Mouse (Mus musculus) kidney, embryonic 15.5 days (tissue): ENCODE measurements at regions not wholly inside any gene's neighbourhood (a gene's known extent, or its start where the extent isn't known, plus 50 kb on each side); places are given as distances from the start of the nearest gene placed in this dataset.

ENCODE experiments used
- ATAC-seq: fragments of 200-750 bp; cut with Nextera tagmentation; replicated peaks from 2 replicates; pipeline ENCODE4 v1.8.0; 2017; ENCODE audit warnings: moderate TSS enrichment; ENCODE audit not compliant: low FRiP score
- H3K27ac ChIP-seq: fragments of 300-500 bp; sonication (generic); 2 replicates; pipeline ENCODE4 v1.5.1; 2015; ENCODE audit warnings: mild to moderate bottlenecking, inconsistent platforms
- H3K27me3 ChIP-seq: fragments of 300-500 bp; sonication (generic); 2 replicates; pipeline ENCODE4 v1.6.1; 2015; ENCODE audit warnings: inconsistent platforms
- H3K36me3 ChIP-seq: fragments of 300-500 bp; sonication (generic); 2 replicates; pipeline ENCODE4 v1.6.1; 2015; ENCODE audit warnings: inconsistent platforms
- H3K4me1 ChIP-seq: fragments of 300-500 bp; sonication (generic); 2 replicates; pipeline ENCODE4 v1.6.1; 2015; ENCODE audit warnings: inconsistent platforms
- H3K4me2 ChIP-seq: fragments of 300-500 bp; sonication (generic); 2 replicates; pipeline ENCODE4 v1.6.1; 2015; ENCODE audit warnings: moderate library complexity, mild to moderate bottlenecking, inconsistent platforms
- H3K4me3 ChIP-seq: fragments of 300-500 bp; sonication (generic); replicated peaks from 2 replicates; pipeline ENCODE4 v1.5.1; 2015; ENCODE audit warnings: mild to moderate bottlenecking, inconsistent platforms
- H3K9ac ChIP-seq: fragments of 300-500 bp; sonication (generic); 2 replicates; pipeline ENCODE4 v1.6.1; 2015; ENCODE audit warnings: mild to moderate bottlenecking, inconsistent platforms
- H3K9me3 ChIP-seq: fragments of 300-500 bp; sonication (generic); replicated peaks from 2 replicates; pipeline ENCODE4 v1.6.1; 2016; ENCODE audit warnings: inconsistent platforms
- WGBS: fragments of 180-500 bp; shearing (Covaris S2); methylation state at CpG from one replicate; pipeline ENCODE4 v1.1.7; 2015; ENCODE audit warnings: mixed read lengths; 5-methylcytosine and 5-hydroxymethylcytosine counted together

DNA sequence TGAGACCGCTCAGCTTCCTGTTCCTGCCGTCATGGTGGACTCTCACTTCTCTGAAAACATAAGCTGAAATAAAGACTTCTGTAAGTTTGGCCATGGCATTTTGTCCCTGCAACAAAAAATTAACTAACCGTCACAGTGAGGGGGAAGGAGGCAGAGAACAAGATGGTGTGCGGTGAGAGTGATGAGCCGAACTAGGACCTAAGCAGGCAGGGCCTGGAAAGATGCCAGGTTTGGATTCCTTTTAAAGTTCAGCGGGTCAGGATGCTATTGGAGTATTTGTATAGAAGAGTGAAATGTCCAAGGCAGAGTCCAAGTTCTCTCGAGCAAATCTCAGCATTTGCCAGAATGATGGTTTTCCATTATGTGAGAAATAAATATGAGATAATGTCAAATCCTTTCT, 312.3 kb downstream of the Gm49356 start:
- Histone ChIP-seq H3K4me2 (no peak overlapping the region), H3K4me1 (peaks cover 39% of the 10 kb centered on the region), H3K36me3 (no peaks in the 10 kb centered on the region), H3K4me3 (no peak overlapping the region), H3K27ac (no peak overlapping the region), H3K9me3 (no peaks in the 10 kb centered on the region), H3K9ac (no peak overlapping the region), H3K27me3 (no peaks in the 10 kb centered on the region)
- ATAC-seq, result no peak
- 71% methylated on average over 7 of the region's 7 CpGs for WGBS

GRCm38 (mm10) chr15:59201894-59202670, 313.0 kb downstream of the Gm49356 start:
- 80% methylated on average over 19 of the region's 19 CpGs for WGBS

GRCm38 (mm10) chr15:59203097-59203849, 314.2 kb downstream of the Gm49356 start:
- Histone ChIP-seq H3K27ac (no peak overlapping the region), H3K4me3 (no peak overlapping the region), H3K36me3 (no peaks in the 10 kb centered on the region), H3K9ac (no peak overlapping the region), H3K4me2 (peak overlapping the region; percentile 28; the same call in 1 of the 2 replicates), H3K4me1 (peaks cover 21% of the 10 kb centered on the region), H3K27me3 (no peaks in the 10 kb centered on the region), H3K9me3 (no peaks in the 10 kb centered on the region)
- no peak for ATAC-seq
- 54% methylated on average over 17 of the region's 17 CpGs for WGBS

More at GRCm38 (mm10) chr15:59201894-59202670, 313.0 kb downstream of the Gm49356 start:
- H3K4me1 ChIP-seq, result peaks cover 33% of the 10 kb centered on the region
- H3K4me2 ChIP-seq, result no peak overlapping the region
- H3K36me3 ChIP-seq, result no peaks in the 10 kb centered on the region
- no peaks in the 10 kb centered on the region for H3K9me3 ChIP-seq
- no peak overlapping the region for H3K9ac ChIP-seq
- H3K27me3 ChIP-seq, result no peaks in the 10 kb centered on the region
- no peak for ATAC-seq
- no peak overlapping the region for H3K27ac ChIP-seq
- no peak overlapping the region for H3K4me3 ChIP-seq

DNA sequence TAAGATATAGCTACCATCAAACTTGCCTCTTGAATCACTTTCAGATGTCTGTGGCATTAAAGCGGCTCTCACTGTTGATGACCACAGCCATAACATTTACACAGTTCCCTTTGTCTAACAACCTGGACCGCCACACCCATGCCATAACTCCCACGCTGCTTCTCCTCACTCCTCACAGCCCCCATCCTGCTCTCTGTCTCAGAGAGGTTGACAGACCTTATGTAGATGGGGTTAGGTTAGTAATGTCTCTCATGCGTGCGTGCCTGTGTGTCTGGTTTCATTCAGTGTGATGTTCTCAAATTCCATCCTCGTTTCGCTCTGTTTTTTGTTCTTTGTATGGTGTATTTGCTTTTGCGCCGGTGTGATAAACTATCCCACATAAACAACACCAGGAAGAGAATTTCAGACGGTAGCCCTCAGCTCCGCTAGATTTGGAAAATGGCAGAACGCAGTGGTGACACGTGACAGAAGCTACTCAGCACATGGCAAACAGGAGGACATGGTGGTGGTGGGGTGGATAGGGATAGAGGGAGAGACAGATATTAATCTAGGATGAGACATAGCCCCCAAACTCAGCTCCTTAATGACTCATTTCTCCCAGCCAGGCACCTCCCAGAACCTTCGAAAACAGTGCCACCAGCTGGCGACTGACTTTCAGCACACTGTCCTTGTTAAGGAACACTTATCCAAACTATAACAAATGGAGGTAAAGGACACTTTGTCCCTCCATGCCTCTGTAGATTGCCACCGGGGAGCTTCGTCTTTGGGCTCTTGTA, 314.9 kb downstream of the Gm49356 start:
- Histone ChIP-seq H3K9me3 (no peaks in the 10 kb centered on the region), H3K36me3 (no peaks in the 10 kb centered on the region), H3K4me1 (peaks cover 17% of the 10 kb centered on the region), H3K4me2 (peak overlapping the region; percentile 28), H3K9ac (no peak overlapping the region), H3K27ac (no peak overlapping the region), H3K27me3 (no peaks in the 10 kb centered on the region), H3K4me3 (no peak overlapping the region)
- 52% methylated on average over 17 of the region's 17 CpGs for WGBS
- peak; percentile 64; the same call in 1 of the 2 replicates for ATAC-seq

DNA sequence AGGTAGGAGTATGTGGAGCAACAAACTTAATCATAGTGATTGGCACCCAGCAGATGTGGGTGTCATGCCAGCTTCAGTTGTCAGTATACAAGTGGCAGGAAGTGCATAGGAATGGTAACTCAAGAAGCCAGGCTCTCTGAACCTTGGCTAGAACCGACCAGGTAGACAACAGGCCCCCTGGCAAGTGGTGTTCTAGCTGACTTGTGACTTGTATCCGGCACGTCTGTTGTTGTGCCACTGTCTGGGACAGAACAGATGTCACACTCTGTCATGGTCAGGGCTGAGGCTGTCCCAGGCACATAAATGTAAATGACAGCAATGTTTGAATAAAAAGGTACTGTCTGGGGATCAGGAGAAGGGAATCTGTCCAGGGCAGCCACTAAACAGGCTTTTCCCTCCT, 316.0 kb downstream of the Gm49356 start:
- no peaks in the 10 kb centered on the region for H3K9me3 ChIP-seq
- peaks cover 17% of the 10 kb centered on the region for H3K4me1 ChIP-seq
- 71% methylated on average over 3 of the region's 3 CpGs for WGBS
- no peak overlapping the region for H3K4me2 ChIP-seq
- ATAC-seq, result no peak
- H3K36me3 ChIP-seq, result no peaks in the 10 kb centered on the region
- no peak overlapping the region for H3K27ac ChIP-seq
- H3K4me3 ChIP-seq, result no peak overlapping the region
- no peak overlapping the region for H3K9ac ChIP-seq
- no peaks in the 10 kb centered on the region for H3K27me3 ChIP-seq

DNA sequence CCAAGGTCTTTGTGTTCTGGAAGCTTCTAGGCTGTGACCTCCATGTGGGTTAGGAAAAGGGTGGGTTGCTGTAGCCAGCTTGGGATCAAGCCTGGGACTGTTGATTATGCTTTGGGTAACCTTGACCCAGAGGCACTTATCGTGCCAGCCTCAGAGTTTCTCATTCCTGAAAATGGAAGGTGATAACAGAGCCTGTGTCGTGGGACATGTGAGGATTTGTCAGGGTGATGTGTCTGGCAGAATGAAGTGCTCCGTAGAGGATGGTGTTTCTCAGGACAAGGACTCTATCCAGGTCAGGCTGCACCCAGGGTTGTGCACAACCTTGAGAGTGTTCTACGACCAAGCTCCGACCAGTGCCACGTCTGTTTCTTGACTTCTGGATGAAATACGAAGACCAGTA, 316.4 kb downstream of the Gm49356 start:
- WGBS, result 88% methylated on average over 7 of the region's 7 CpGs
- Histone ChIP-seq H3K4me1 (peaks cover 17% of the 10 kb centered on the region), H3K4me2 (no peak overlapping the region), H3K27me3 (no peaks in the 10 kb centered on the region), H3K36me3 (no peaks in the 10 kb centered on the region), H3K4me3 (no peak overlapping the region), H3K27ac (no peak overlapping the region), H3K9ac (no peak overlapping the region), H3K9me3 (no peaks in the 10 kb centered on the region)
- ATAC-seq, result no peak

- WGBS, result 73% methylated on average over 7 of the region's 7 CpGs
Measured at GRCm38 (mm10) chr15:59206636-59207035, 317.5 kb downstream of the Gm49356 start.

GRCm38 (mm10) chr15:59207976-59208375, 318.9 kb downstream of the Gm49356 start:
- peaks cover 11% of the 10 kb centered on the region for H3K4me1 ChIP-seq
- no peaks in the 10 kb centered on the region for H3K27me3 ChIP-seq
- 78% methylated on average over 4 of the region's 4 CpGs for WGBS
- no peak for ATAC-seq
- no peak overlapping the region for H3K4me3 ChIP-seq
- no peak overlapping the region for H3K9ac ChIP-seq
- H3K36me3 ChIP-seq, result no peaks in the 10 kb centered on the region
- no peak overlapping the region for H3K4me2 ChIP-seq
- H3K9me3 ChIP-seq, result no peaks in the 10 kb centered on the region
- no peak overlapping the region for H3K27ac ChIP-seq

More at GRCm38 (mm10) chr15:59206636-59207035, 317.5 kb downstream of the Gm49356 start:
- peaks cover 17% of the 10 kb centered on the region for H3K4me1 ChIP-seq
- no peak overlapping the region for H3K4me2 ChIP-seq
- H3K4me3 ChIP-seq, result no peak overlapping the region
- H3K27ac ChIP-seq, result no peak overlapping the region
- H3K9ac ChIP-seq, result no peak overlapping the region
- H3K36me3 ChIP-seq, result no peaks in the 10 kb centered on the region
- ATAC-seq, result no peak
- no peaks in the 10 kb centered on the region for H3K27me3 ChIP-seq
- no peaks in the 10 kb centered on the region for H3K9me3 ChIP-seq

- no peak overlapping the region for H3K9ac ChIP-seq
- no peaks in the 10 kb centered on the region for H3K36me3 ChIP-seq
- H3K27ac ChIP-seq, result no peak overlapping the region
- H3K9me3 ChIP-seq, result no peaks in the 10 kb centered on the region
- ATAC-seq, result no peak
- no peak overlapping the region for H3K4me3 ChIP-seq
- H3K4me2 ChIP-seq, result no peak overlapping the region
- H3K27me3 ChIP-seq, result no peaks in the 10 kb centered on the region
- H3K4me1 ChIP-seq, result no peaks in the 10 kb centered on the region
- 86% methylated on average over 3 of the region's 3 CpGs for WGBS
Measured at GRCm38 (mm10) chr15:59212362-59212761, 323.3 kb downstream of the Gm49356 start.

GRCm38 (mm10) chr15:59214096-59214495, 325.0 kb downstream of the Gm49356 start:
- no peak overlapping the region for H3K4me2 ChIP-seq
- ATAC-seq, result no peak
- no peak overlapping the region for H3K27ac ChIP-seq
- no peaks in the 10 kb centered on the region for H3K4me1 ChIP-seq
- H3K4me3 ChIP-seq, result no peak overlapping the region
- H3K9ac ChIP-seq, result no peak overlapping the region
- no peaks in the 10 kb centered on the region for H3K27me3 ChIP-seq
- H3K36me3 ChIP-seq, result no peaks in the 10 kb centered on the region
- 88% methylated on average over 4 of the region's 4 CpGs for WGBS
- H3K9me3 ChIP-seq, result no peaks in the 10 kb centered on the region

GRCm38 (mm10) chr15:59215239-59215638, 326.1 kb downstream of the Gm49356 start:
- Histone ChIP-seq H3K9ac (no peak overlapping the region), H3K36me3 (no peaks in the 10 kb centered on the region), H3K4me2 (no peak overlapping the region), H3K4me3 (no peak overlapping the region), H3K4me1 (no peaks in the 10 kb centered on the region), H3K9me3 (no peaks in the 10 kb centered on the region), H3K27me3 (no peaks in the 10 kb centered on the region), H3K27ac (no peak overlapping the region)
- WGBS, result 78% methylated on average over 4 of the region's 4 CpGs
- no peak for ATAC-seq

DNA sequence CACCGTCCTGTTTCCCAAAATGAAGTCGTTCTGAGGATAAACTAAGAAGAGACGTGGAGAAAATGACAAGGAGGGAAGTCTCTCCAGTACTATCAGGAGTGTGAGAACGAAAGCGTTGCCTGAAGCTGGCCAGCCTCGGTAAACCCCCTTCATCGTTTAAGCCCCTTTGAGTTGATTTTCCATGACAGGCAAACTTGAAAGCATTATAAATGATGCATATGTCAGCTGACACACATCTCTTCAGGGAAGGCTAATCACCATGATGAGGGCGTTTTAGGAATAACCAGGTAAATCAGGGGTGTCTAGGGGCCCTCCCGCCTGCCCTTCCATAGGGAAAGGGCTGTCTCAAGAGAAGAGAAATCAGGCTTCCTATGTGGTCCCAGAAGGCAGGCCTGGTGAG, 328.4 kb downstream of the Gm49356 start:
- no peaks in the 10 kb centered on the region for H3K9me3 ChIP-seq
- no peak overlapping the region for H3K4me3 ChIP-seq
- no peak overlapping the region for H3K27ac ChIP-seq
- H3K9ac ChIP-seq, result no peak overlapping the region
- ATAC-seq, result no peak
- H3K27me3 ChIP-seq, result no peaks in the 10 kb centered on the region
- H3K4me1 ChIP-seq, result no peaks in the 10 kb centered on the region
- WGBS, result 89% methylated on average over 9 of the region's 9 CpGs
- H3K36me3 ChIP-seq, result no peaks in the 10 kb centered on the region
- no peak overlapping the region for H3K4me2 ChIP-seq
